Mouse (Mus musculus) cortical plate, adult 2 months (tissue): Measurements from ENCODE around the gene Styk1.

Experiments
- CTCF ChIP-seq: fragments of 200-500 bp; IDR thresholded peaks from 2 replicates; pipeline ENCODE4 v1.5.1; 2011; ENCODE audit warnings: mild to moderate bottlenecking, control low read depth, low read length; ENCODE audit not compliant: insufficient read depth; ENCODE audit errors: extremely low read depth
- POLR2A ChIP-seq: fragments of 200-500 bp; IDR thresholded peaks from 2 replicates; pipeline ENCODE4 v1.6.1; 2011; ENCODE audit warnings: mild to moderate bottlenecking, low read length, control low read depth; ENCODE audit not compliant: insufficient read depth; ENCODE audit errors: extremely low read depth

- no peak for TF ChIP-seq POLR2A
- TF ChIP-seq CTCF = no peak
These were observed 43.3 kb upstream of the Styk1 start for GRCm38 (mm10) chr6:131396650-131397049.
